Mouse (Mus musculus) left cerebral cortex, adult 2 months (tissue): ENCODE data around the gene Cacng8. TPM values are rescaled to one million over a fixed set of nuclear protein-coding genes. Genes with fewer than 3 reads are reported as not detected.
"Not testable (repeated sequence)": the region's sequence is repeated elsewhere in the genome, so short reads cannot be mapped to it uniquely, and the experiment has no call there.

ENCODE experiments used
- DNase-seq, 2 experiments: peaks; one replicate each; pipeline ENCODE4 v3.0.0; 2021 to 2022; ENCODE audit warnings: low spot score in 2 of 2, mixed read lengths in 1 of 2; ENCODE audit errors: extremely low spot score in 1 of 2
- H3K27ac ChIP-seq: fragments of 200-600 bp; 2 replicates; pipeline ENCODE4 v1.8.1; 2022
- H3K4me3 ChIP-seq: fragments of 200-600 bp; 2 replicates; pipeline ENCODE4 v1.8.1; 2022
- CTCF ChIP-seq: fragments of 200-600 bp; IDR thresholded peaks from 2 replicates; pipeline ENCODE4 v1.8.1; 2022; ENCODE audit warnings: antibody characterized with exemption, mild to moderate bottlenecking, moderate library complexity
- intact Hi-C: fragments of 180-260 bp; cut with DNase I; formaldehyde crosslinking; loops from one replicate; pipeline ENCODE4 v1.15.1; 2025
- total RNA-seq, 2 experiments: library from RNA; stranded (reverse); gene quantifications; 2 replicates each; pipeline ENCODE4 v1.2.3; 2021

Cacng8 gene
- total RNA-seq, 2 experiments from 2014 or later = 176 to 186 TPM

GRCm38 (mm10) chr7:3389444-3390412 is 755 bp upstream of the Cacng8 start:
- intact Hi-C loops = loop anchor here (5.0 kb wide), 2 partner anchors 57 to 63 kb away; partner anchors contain the start of gene Cacng7
- Histone ChIP-seq H3K4me3 (peak overlapping the region; percentile 56), H3K27ac (peak overlapping the region; percentile 90)
- peak; percentile 83 to 87 for DNase-seq
- no peak for TF ChIP-seq CTCF

GRCm38 (mm10) chr7:3391081-3391451 is 583 bp downstream of the Cacng8 start:
- no peak for DNase-seq
- H3K4me3 ChIP-seq = peak overlapping the region; percentile 56
- H3K27ac ChIP-seq = peak overlapping the region; percentile 90
- no peak for TF ChIP-seq CTCF
- intact Hi-C loops = loop anchor here (5.0 kb wide), 2 partner anchors 59 to 61 kb away; partner anchors contain the start of gene Cacng7

- intact Hi-C loops = loop anchor here (5.0 kb wide), 2 partner anchors 60 kb away; partner anchors contain the start of gene Cacng7
- peak in 1 of 2 experiments; percentile 55 for DNase-seq
- TF ChIP-seq CTCF = no peak
- peak overlapping the region; percentile 56 for H3K4me3 ChIP-seq
- peak overlapping the region; percentile 90 for H3K27ac ChIP-seq
These were observed 1.3 kb downstream of the Cacng8 start for GRCm38 (mm10) chr7:3391809-3392208.

GRCm38 (mm10) chr7:3397355-3397754 is 6.9 kb downstream of the Cacng8 start:
- Histone ChIP-seq H3K4me3 (peak overlapping the region; percentile 13; the same call in 1 of the 2 replicates), H3K27ac (no peak overlapping the region)
- intact Hi-C loops = no loop called here
- no peak for TF ChIP-seq CTCF
- no peak for DNase-seq

- H3K4me3 ChIP-seq = no peak overlapping the region; the same call in 1 of the 2 replicates
- intact Hi-C loops = no loop called here
- no peak for TF ChIP-seq CTCF
- no peak overlapping the region for H3K27ac ChIP-seq
- no peak for DNase-seq
These were observed 7.3 kb downstream of the Cacng8 start for GRCm38 (mm10) chr7:3397797-3398196.

GRCm38 (mm10) chr7:3398363-3398762 is 7.9 kb downstream of the Cacng8 start:
- DNase-seq, intact Hi-C loops, H3K4me3 ChIP-seq, H3K27ac ChIP-seq: not testable (repeated sequence)
- TF ChIP-seq CTCF = peak; percentile 19

GRCm38 (mm10) chr7:3399937-3400336 is 9.5 kb downstream of the Cacng8 start:
- no peak for DNase-seq
- no peak overlapping the region for H3K27ac ChIP-seq
- no peak for TF ChIP-seq CTCF
- H3K4me3 ChIP-seq = no peak overlapping the region
- intact Hi-C loops = no loop called here

GRCm38 (mm10) chr7:3409729-3410520 is 19.4 kb downstream of the Cacng8 start:
- Histone ChIP-seq H3K27ac (no peak overlapping the region), H3K4me3 (no peak overlapping the region)
- intact Hi-C loops = no loop called here
- no peak for TF ChIP-seq CTCF
- no peak for DNase-seq

GRCm38 (mm10) chr7:3411160-3411941 is 20.9 kb downstream of the Cacng8 start:
- no peak; the same call in 1 of the 2 replicates for TF ChIP-seq CTCF
- intact Hi-C loops = no loop called here
- DNase-seq = peak; percentile 41 to 45
- Histone ChIP-seq H3K4me3 (peak overlapping the region; percentile 44), H3K27ac (no peak overlapping the region)

GRCm38 (mm10) chr7:3412036-3412435 is 21.6 kb downstream of the Cacng8 start:
- DNase-seq = peak; percentile 62 to 64
- peak overlapping the region; percentile 44 for H3K4me3 ChIP-seq
- H3K27ac ChIP-seq = no peak overlapping the region
- intact Hi-C loops = no loop called here
- TF ChIP-seq CTCF = peak; percentile 45

- no peak for TF ChIP-seq CTCF
- peak; percentile 57 to 61 for DNase-seq
- intact Hi-C loops = no loop called here
- no peak overlapping the region for H3K27ac ChIP-seq
- peak overlapping the region; percentile 47 for H3K4me3 ChIP-seq
These were observed 24.4 kb downstream of the Cacng8 start for GRCm38 (mm10) chr7:3414888-3415287.
